Mouse (Mus musculus): Measurements from ENCODE around the gene Rps2.

- TF ChIP-seq POLR2A (IDR thresholded peaks at IDR 0.05; ENCODE audit: insufficient read depth, low read depth, low read length) = no peak
- no peak for TF ChIP-seq CTCF (IDR thresholded peaks at IDR 0.05)
Observed at GRCm38 (mm10) chr17:24729067-24729466, 11.2 kb downstream of the Rps2 start.

Data from heart, adult 2 months (tissue).